Mouse (Mus musculus) neural tube, embryonic 10.5 days (tissue): ENCODE results near the gene Sox13.
A peak's percentile ranks its signal among the peaks of the same experiment; 100 is the strongest.

Experiments
- DNase-seq: peaks from one replicate; pipeline ENCODE4 v3.0.0-alpha.2; 2017; ENCODE audit warnings: low spot score; ENCODE audit errors: extremely low spot score

Sox13 gene

DNA sequence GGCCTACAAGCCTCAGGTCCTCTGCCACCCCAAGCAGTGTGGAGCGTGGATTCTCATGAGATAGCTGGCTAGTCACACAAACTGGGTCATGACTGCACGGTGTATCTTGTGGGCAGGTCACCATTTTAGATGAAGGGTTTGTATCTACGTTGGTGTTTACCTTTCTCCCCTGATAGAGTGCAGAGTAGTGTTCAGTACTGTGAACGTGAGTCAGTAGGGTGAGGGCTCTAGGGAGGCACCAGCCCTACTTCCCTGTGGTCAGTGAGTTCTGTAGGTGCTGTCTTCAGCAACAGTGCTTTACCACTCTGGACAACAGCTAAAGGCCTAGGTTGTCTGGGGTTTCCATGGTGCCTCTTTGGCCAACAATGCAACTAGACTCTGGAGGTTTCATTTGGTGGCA is 20.2 kb downstream of the Sox13 start:
- DNase-seq, result no peak

DNA sequence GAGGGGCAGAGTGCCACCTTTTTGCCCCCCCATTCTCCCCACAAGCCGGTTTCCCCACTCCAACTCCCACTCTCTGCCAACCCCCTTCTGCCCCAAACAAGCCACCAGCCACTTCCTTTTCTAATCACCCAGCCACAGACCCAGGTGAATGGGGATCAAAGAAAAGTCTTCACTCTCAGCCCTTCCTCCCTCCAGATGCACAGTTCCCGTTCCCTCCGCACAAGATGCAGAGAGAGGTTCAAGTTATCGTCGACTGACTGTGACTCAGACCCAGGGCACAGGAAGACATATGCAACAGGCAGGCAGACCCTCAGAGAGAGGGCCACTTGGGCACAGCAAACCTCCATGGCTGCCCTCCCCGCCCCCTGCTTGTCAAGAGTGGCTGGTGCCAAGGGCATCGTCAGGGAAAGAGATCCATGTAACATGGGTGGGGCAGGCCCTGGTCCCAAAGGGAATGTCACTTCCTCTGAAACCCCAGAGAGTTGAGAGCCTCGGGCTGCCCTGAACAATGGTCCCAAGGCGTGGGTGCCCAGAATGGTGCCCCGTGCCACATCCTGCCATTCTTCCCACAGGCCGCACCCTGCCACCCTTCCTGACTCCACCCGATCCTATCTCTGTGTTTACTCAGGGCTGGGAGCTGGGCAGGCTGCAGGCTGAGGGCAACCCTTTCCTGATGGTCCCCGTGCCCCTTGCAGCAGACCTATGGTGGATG is 24.0 kb downstream of the Sox13 start:
- DNase-seq, result no peak

DNA sequence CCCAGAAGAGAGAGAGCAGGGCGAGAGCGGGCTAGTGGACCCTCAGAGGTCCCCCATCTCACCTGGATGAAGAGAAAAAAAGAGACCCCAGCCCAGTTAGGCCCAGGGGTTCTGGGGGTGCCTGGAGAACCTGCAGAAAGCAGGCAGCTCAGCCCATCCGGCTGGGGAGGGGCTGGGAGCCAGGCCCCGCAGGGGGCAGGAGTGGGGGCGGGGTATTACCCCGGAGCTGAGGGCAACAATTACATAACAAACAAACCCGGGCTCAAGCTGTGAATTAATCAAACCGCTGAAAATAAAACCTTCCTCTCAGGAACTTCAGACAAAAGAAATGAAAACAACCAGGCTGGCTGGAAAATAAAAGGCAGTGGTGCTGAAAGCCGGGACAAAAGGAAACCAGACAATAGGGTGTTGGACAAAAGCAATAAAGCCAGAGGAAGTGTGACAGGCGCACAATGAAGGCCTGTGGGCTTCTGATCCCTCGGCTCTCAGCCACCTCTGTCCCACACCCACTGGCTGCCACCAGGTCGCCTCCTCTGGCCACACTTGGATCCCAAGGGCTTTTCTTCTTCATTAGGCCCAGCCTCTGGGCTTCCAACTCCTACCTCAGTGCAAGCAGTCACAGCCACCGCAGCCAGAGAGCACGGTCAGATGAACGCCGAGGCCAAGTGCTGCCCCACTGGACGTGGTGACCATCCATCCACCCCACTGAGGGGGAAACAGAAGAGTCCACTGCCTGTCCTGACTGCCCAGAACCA is 26.5 kb downstream of the Sox13 start:
- peak; percentile 66 for DNase-seq

DNA sequence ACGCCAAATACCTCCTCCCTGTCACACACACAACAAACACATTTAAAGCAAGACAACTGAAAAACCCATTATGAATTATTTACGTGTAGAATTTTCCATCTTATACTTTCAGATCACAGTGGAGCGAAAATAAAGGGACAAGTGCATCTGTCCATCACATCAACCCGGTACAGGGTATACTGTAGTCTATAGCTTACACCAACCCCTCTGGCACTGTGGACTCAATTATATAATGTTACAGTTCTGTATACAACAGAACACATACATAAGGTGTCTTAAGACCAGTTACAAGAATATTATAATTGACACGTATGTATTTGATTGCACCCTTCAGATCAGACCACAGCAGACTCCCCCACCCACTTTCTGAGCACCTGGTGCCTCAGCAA is 27.1 kb downstream of the Sox13 start:
- no peak for DNase-seq

DNA sequence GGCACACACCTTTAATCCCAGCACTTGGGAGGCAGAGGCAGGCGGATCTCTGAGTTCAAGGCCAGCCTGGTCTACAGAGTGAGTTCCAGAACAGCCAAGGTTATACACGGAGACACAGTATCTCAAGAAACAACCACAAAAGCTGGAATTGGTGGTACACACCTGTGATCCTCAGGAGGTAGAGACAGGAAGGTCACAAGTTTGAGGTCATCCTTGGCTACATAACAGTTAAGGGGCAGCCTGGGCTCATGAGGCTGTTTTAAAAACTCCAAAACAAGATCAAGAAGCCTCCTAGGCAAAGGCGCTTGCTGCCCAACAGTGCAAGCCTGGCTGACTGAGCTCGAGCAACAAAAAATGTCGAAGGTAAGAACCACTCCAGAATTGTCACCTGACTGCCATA is 27.5 kb downstream of the Sox13 start:
- no peak for DNase-seq

DNA sequence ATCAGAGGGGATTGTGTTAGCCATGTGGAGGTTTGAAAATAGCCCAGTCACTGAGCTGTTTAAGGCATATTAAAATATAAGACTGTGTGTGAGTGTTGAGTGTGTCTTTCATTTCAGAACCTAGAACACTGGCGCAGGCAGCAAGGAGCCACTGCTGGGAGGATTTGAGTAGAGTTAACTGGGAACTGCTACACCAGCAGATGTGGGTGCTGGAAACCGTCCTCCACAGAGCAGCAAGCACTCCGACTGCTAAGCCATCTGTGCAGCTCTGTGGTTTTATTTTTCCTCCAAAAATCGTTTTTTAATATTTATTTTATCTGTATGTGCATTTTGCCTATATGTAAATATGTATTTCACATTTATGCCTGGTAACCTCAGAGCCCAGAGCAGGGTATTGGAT is 29.5 kb downstream of the Sox13 start:
- no peak for DNase-seq

DNA sequence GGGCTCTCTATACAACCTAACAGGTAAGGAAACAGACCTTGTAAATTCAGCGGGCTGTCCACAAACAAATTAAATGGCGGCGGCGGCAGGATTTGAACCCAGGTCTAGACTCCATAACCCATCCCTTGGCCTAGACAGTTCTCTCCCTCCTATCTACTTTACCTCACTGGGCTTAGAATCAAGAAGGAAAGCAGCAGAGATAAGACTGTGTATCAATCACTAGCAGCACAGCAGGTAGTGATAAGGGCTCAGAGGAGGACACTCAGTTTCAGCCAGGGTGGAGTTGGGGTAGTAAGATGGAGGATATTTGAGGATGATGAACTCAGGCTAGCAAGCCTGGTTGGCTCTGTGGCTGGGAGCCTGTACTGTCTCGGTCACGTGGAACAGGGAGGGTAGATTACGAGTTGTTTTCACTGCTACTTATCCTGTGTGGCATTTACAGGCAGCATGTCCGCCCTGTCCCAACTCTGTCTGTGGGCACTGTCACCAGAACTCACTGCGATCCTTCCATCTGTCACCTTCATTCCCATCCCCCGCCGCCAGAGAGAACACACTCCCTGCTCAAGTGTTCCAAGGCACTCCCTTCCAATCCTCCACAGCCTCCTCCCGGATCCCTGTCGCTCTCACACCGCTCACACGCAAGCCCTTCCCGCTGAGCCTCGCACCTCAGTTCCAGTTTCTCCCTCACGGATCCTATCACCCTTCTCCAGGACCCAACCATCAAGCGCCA is 36.5 kb downstream of the Sox13 start:
- no peak for DNase-seq

DNA sequence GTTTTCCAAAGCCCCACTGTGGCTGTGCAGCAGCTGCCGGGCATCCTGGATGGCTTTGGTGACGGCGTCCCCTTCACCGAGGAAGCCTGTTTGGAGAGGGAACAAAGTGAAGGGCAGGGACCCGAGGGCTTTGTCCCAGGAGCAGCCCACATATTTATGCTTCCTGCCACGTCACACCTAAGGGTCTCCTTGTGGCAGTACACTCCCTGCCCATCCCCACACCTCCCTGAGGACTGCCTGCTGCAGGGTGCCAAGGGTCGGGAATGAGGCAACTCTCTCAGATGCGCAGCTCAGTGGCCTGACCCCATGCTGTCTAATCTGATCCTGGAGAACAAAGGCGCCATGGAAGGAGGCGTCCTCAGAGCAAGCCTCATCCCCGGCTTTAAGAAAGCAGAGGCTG is 38.0 kb downstream of the Sox13 start:
- DNase-seq, result no peak

DNA sequence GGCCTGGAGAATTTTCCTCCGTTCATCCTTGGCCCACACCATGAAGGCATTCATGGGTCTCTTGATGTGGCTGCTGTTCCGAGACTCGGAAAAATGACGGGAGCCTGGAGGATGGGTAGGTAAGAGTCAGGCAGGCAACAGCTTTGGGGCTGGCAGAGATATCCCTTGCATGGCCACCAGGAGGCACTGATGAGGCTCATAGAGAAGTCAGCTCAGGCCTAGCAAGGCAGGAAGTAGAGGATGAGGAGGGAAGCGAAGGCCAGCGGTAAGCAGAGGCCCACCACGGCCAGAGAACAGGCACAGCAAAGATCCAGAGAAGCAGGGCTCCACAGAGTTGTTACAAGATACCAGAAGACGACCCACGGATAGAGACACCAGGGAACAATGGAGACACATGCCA is 38.7 kb downstream of the Sox13 start:
- DNase-seq, result peak; percentile 86

DNA sequence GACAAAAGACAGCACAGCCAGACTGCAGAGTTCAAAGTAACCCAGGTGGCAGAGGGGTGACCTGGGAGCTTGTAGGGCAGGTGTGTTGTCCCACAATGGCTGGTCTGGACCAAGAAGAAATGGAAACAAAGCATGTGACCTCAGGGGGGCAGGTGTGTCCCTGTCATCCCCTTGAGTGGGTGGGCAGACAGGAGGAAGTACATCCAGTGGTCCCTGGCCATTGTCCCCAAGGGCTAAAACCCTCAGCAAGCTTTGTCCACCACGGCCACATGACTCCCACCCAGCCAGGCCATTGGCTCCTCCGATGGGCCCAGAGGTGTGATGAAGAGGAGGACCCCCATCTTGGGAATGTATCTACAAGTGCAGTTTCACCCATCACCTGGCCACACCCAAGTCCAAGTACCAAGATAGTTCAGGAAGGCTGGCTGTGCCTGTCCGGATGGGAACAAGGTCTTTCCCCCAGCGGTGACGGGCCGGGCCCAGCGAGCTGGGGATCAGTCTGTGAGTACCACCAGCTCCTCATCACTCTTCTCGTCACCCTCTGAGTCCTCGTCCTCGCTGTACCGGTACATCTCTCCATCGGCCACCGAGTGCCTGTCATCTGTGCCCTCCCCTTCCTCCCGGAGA is 40.9 kb downstream of the Sox13 start:
- no peak for DNase-seq

DNA sequence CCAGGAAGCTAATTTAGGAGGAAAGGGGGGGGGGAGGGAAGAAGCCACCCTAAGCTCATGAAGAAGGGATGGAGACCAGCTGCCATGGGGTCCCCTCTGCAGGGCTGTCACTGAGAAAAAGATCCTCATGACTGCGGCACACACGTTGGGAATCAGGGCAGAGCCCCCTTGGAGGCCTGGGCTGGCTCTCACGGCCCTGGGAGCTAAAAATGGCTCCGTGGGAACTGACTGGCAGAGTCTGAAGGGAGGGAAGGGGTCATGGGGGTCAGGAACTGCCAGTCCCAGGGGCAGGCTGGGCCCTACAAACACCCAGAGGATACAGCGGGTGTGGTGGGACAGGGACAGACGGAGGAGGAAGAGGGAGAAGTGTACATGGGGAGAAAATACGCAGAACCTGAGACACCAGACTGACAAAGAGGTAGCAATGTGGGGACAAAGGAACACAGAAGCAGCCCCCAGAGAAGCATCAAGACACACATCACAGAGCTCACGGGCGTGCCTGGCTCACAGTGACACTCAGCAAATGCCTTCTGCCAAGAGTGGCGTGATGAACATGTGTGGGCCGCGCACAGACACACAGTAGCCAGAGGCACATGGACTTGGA is 41.5 kb downstream of the Sox13 start:
- DNase-seq, result no peak

DNA sequence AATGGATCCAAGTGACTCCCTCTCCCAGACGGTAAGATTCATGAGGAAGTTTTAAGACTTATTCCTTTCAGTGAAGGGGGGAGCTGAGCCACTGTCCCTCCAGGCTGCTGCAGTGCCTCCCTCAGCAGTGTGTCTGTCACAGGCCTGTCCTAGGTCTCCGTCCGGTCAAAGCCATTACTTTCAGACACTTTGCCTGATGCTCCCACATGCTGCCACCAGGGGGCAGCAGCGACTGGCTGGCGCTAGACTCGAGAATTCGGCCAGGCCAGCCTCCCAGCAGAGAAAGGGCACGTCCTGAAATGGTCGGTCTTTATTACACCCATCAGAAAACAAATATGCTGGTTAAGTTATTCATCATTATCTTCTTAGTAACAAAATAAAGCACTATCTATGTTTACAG is 42.2 kb downstream of the Sox13 start:
- DNase-seq, result peak; percentile 91

DNA sequence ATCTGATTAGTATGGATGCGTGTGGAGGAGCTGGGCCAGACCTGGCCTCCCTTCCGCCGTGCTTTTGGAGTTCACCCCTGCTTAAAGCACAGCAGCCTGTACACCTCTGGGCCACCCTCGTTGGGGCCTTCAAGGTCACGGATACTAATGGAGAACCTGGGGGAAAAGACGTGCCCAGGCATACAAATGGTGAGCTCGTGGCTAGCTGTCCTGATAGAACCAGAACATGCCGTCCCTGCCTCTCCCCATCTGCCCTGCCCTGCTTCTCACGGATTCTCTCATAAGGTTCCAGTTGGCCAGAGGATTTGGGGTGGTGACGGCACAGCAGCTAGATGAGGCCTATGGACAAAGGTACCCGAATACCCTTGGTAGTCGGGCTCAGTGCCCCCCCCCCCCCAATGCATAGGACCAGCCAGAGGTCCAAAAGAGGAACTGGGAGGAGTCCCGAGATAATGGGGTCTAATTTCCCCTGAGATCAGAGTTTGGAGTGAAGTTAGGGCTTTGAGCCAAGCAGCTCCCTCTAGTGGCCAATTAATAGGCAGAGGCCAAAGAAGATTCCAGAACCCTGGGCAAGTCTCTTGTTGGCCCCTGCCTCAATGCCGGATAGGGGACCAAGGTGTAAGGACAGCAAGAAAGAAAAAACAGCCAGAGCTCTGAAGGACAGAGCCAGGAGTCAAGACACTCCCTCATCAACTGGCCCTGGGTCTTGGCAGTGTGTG is 43.7 kb downstream of the Sox13 start:
- DNase-seq, result no peak

DNA sequence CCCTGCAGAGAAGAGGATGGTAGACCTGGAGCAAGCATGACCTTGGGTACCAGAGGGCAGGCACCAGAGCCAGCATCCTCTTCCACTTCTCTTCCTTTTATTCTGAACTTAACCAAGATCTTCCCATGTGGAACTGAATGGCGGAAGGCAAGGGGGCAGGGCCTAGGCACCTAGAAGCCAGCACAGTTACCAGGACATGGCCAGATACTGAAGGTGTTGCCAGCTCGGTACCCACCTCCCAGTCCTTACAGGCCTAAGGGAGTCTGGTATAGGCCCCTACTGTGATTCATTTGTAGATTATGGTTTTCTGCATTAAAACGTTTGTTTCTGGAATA is 44.2 kb downstream of the Sox13 start:
- no peak for DNase-seq

DNA sequence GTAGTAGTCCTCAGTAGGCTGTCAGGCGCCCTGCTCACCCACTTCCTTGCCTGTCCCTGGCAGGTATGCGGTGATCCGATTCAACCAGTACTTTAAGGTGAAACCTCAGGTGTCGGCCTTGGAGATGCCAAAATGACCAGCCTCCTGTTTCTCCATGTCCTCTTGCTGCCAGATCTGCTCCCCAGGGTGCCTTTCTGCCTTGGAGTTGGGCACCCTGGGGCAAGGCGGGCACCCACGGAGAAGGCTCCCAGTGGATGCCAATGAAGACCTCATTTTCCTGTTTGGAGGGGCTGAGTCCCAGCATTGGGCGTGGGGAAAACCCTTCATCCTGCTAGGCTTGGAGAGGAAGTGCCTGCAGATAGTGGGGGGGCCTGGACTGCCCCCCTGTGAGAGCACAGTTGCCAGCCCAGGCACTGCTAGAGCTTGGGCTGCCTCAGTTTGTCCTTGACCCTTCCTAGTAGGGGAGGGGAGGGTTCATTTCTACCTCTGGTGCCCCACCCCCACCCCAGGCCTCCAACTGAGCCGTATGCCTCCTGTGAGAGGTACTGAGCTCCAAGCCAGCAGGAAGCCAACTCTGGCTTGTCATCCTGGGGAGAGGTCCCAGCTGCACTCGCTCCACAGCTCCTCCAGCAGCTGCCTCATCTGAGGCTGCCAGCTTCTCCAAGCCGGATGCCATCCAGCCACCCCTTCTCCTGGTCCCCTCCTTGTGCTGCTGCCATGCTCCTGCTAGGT is 44.8 kb downstream of the Sox13 start:
- no peak for DNase-seq

DNA sequence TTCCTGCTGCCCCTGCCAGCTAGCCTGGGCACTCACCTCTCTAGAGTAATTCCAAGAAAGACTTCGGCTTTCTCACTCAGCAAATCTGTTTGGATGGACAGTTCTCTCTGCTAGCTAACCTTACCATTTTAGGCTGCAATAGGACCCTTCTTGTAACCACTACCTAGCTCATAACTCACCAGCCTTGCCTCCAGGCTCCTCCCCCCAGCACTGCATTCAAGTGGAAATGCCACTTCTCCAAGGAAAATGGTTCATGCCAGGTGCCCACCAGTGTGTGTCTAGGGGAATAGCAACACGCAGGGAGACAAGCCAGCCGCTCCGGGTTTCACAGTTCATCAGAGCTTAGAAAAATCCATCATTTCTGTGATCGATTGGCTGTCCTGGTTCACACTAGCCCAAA is 46.6 kb downstream of the Sox13 start:
- DNase-seq, result no peak

DNA sequence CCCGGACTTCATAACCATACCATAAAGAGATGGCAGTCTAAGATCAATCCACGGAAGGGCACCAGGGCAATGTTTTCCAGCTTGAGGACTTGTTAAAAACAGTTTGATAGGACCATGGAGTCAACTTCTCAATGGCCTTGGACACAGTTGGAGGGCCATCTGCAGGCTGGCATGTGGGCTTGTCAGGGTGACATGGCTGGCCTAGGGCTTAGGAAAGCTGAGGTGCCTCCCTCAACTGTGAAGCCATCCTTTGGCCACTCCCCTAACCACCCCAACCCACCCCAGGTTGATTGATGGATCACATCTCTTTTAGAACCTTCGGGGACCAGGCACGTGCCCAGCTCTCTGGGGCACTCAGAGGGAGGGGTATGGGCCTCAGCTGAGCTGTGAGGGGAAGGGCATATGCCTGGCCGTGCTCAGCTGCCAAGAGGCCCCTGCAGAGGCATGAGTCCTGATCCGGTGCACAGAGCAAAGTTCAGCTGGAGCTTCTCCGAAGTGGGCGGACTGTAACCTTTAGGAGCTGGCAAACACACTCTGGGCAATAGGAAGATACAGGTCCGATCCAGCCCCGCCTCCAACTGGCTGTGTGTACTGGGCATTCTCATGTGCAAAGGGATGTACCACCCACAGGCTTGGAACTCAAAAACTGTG is 48.4 kb downstream of the Sox13 start:
- no peak for DNase-seq

DNA sequence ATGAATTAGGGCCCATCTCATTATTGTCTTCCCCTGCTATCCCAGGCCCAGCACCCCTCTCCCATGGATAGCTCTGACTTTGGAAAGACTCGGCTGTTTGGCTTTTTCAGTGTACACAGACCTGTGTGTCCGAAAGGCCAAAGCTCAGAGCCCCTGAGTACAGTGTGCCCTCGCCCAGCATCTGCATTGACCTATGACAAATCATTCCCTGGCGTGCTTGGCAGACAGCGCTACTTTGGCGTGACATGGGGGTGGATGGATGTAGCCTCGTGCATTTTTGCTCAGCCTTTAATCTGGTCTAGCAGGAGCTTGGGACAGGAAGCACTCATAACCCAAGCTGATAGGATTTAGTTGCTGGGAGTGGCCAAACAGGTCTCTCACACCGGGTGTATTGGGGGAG is 52.1 kb downstream of the Sox13 start:
- no peak for DNase-seq

DNA sequence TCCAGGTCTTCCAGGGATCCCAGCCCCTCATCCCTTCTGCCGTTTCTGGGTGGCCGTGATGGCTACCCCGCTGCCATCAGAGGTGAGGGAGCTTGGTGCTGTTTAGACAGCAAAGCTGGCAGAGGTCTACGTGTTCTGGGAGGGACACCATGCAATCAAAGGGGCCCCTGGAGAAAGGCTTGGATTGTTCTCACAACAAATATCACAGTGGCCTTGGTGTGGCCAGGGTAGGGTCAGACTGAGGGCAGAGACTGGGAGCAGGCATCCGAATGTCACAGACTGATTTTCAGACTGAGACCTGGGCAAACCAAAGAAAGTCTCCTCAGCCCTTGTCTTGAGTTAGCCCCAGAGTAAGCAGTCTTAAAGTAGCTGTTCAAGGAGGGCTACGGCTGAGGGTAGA is 52.7 kb downstream of the Sox13 start:
- DNase-seq, result no peak

DNA sequence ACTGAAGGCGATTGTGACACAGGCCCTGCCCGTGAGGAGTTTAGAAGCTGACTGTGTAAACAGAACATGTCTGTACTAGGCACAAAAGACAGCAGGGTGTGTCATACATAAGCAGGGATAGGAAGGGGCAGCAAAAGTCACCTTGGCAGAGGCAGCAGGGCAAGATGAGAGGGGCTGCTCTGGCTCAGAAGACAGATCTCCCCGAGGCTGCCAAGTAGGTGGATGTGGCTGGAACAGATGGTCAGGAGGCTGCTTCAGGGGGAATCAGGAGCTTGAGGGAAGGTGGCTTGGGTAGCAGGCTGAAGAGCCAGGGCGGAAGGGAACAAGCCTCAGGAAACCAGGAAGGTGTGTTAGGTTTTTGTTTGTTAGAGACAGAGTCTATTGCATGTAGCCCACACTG is 53.8 kb downstream of the Sox13 start:
- no peak for DNase-seq
